Mouse (Mus musculus) hindbrain, embryonic 15.5 days (tissue): ENCODE data around the gene Vti1a. TPM values are rescaled to one million over a fixed set of nuclear protein-coding genes. Genes with fewer than 3 reads are reported as not detected.
A peak's percentile ranks its signal among the peaks of the same experiment; 100 is the strongest.

ENCODE experiments used
- ATAC-seq: fragments of 200-750 bp; cut with Nextera tagmentation; 2 replicates; pipeline ENCODE4 v1.8.0; 2017; ENCODE audit warnings: low read depth, moderate number of reproducible peaks, moderate TSS enrichment; ENCODE audit not compliant: low FRiP score
- H3K27ac ChIP-seq: fragments of 300-500 bp; sonication (generic); replicated peaks from 2 replicates; pipeline ENCODE4 v1.5.1; 2015; ENCODE audit warnings: mild to moderate bottlenecking, inconsistent platforms
- H3K27me3 ChIP-seq: fragments of 300-500 bp; sonication (generic); 2 replicates; pipeline ENCODE4 v1.6.1; 2015; ENCODE audit warnings: control low read depth, inconsistent platforms
- H3K36me3 ChIP-seq: fragments of 300-500 bp; sonication (generic); 2 replicates; pipeline ENCODE4 v1.6.1; 2015; ENCODE audit warnings: control low read depth, inconsistent platforms
- H3K4me1 ChIP-seq: fragments of 300-500 bp; sonication (generic); replicated peaks from 2 replicates; pipeline ENCODE4 v1.6.1; 2015; ENCODE audit warnings: control low read depth, inconsistent platforms
- H3K4me2 ChIP-seq: fragments of 300-500 bp; sonication (generic); 2 replicates; pipeline ENCODE4 v1.6.1; 2015; ENCODE audit warnings: moderate library complexity, mild to moderate bottlenecking, inconsistent platforms
- H3K4me3 ChIP-seq: fragments of 300-500 bp; sonication (generic); 2 replicates; pipeline ENCODE4 v1.5.1; 2015; ENCODE audit warnings: mild to moderate bottlenecking, inconsistent platforms
- H3K9ac ChIP-seq: fragments of 300-500 bp; sonication (generic); 2 replicates; pipeline ENCODE4 v1.6.1; 2015; ENCODE audit warnings: inconsistent platforms
- H3K9me3 ChIP-seq: fragments of 300-500 bp; sonication (generic); 2 replicates; pipeline ENCODE4 v1.6.1; 2016; ENCODE audit warnings: control low read depth, inconsistent platforms
- WGBS: fragments of 180-500 bp; shearing (Covaris S2); methylation state at CpG from one replicate; pipeline ENCODE4 v1.1.7; 2015; 5-methylcytosine and 5-hydroxymethylcytosine counted together
- polyA plus RNA-seq: library from polyadenylated mRNA; unstranded; fragments of >200 nt; fragmentation: Nextera tagmentation; extraction: Ambion mirVana; gene quantifications from 2 replicates; pipeline ENCODE4 v1.2.1, GENCODE M21; 2015

The Vti1a gene
- polyA plus RNA-seq, 1 experiment from 2014 or later = 35.6 TPM

GRCm38 (mm10) chr19:55508965-55509364, 192.9 kb downstream of the Vti1a start:
- no peaks in the 10 kb centered on the region for H3K9me3 ChIP-seq
- no peaks in the 10 kb centered on the region for H3K36me3 ChIP-seq
- H3K4me1 ChIP-seq = no peaks in the 10 kb centered on the region
- H3K9ac ChIP-seq = no peak overlapping the region
- H3K4me2 ChIP-seq = no peak overlapping the region
- 84% methylated on average over 5 of the region's 5 CpGs for WGBS
- H3K4me3 ChIP-seq = no peak overlapping the region
- no peaks in the 10 kb centered on the region for H3K27me3 ChIP-seq
- H3K27ac ChIP-seq = no peak overlapping the region
- no peak for ATAC-seq

- Histone ChIP-seq H3K4me3 (no peak overlapping the region), H3K9me3 (no peaks in the 10 kb centered on the region), H3K36me3 (no peaks in the 10 kb centered on the region), H3K4me2 (no peak overlapping the region), H3K4me1 (no peaks in the 10 kb centered on the region), H3K27ac (no peak overlapping the region), H3K27me3 (no peaks in the 10 kb centered on the region), H3K9ac (no peak overlapping the region)
- 95% methylated on average over 8 of the region's 8 CpGs for WGBS
- no peak for ATAC-seq
Measured at GRCm38 (mm10) chr19:55509618-55510017, 193.5 kb downstream of the Vti1a start.

- H3K9ac ChIP-seq = no peak overlapping the region
- H3K27me3 ChIP-seq = no peaks in the 10 kb centered on the region
- no peak overlapping the region for H3K4me3 ChIP-seq
- no peak overlapping the region for H3K4me2 ChIP-seq
- ATAC-seq = no peak
- WGBS = 92% methylated on average over 4 of the region's 4 CpGs
- no peak overlapping the region for H3K27ac ChIP-seq
- H3K36me3 ChIP-seq = no peaks in the 10 kb centered on the region
- no peaks in the 10 kb centered on the region for H3K9me3 ChIP-seq
- no peaks in the 10 kb centered on the region for H3K4me1 ChIP-seq
Measured at GRCm38 (mm10) chr19:55513941-55514340, 197.8 kb downstream of the Vti1a start.

- Histone ChIP-seq H3K9ac (no peak overlapping the region), H3K4me3 (no peak overlapping the region), H3K27ac (no peak overlapping the region), H3K4me2 (no peak overlapping the region), H3K36me3 (no peaks in the 10 kb centered on the region), H3K4me1 (no peaks in the 10 kb centered on the region), H3K9me3 (no peaks in the 10 kb centered on the region), H3K27me3 (no peaks in the 10 kb centered on the region)
- ATAC-seq = no peak
- 82% methylated on average over 2 of the region's 2 CpGs for WGBS
Measured at GRCm38 (mm10) chr19:55520236-55520635, 204.1 kb downstream of the Vti1a start.

GRCm38 (mm10) chr19:55523340-55523739, 207.2 kb downstream of the Vti1a start:
- Histone ChIP-seq H3K36me3 (no peaks in the 10 kb centered on the region), H3K27me3 (no peaks in the 10 kb centered on the region), H3K9ac (no peak overlapping the region), H3K4me2 (no peak overlapping the region), H3K27ac (no peak overlapping the region), H3K9me3 (no peaks in the 10 kb centered on the region), H3K4me1 (no peaks in the 10 kb centered on the region), H3K4me3 (no peak overlapping the region)
- 85% methylated on average over 9 of the region's 9 CpGs for WGBS
- ATAC-seq = no peak

- no peak overlapping the region for H3K4me3 ChIP-seq
- no peaks in the 10 kb centered on the region for H3K36me3 ChIP-seq
- no peak overlapping the region for H3K27ac ChIP-seq
- H3K4me1 ChIP-seq = no peaks in the 10 kb centered on the region
- 93% methylated on average over 7 of the region's 7 CpGs for WGBS
- no peak overlapping the region for H3K9ac ChIP-seq
- no peak for ATAC-seq
- H3K27me3 ChIP-seq = no peaks in the 10 kb centered on the region
- H3K4me2 ChIP-seq = no peak overlapping the region
- no peaks in the 10 kb centered on the region for H3K9me3 ChIP-seq
Measured at GRCm38 (mm10) chr19:55524385-55524784, 208.3 kb downstream of the Vti1a start.

- no peak overlapping the region for H3K4me2 ChIP-seq
- ATAC-seq = no peak
- 70% methylated on average over 3 of the region's 3 CpGs for WGBS
Measured at GRCm38 (mm10) chr19:55525056-55525455, 209.0 kb downstream of the Vti1a start.

GRCm38 (mm10) chr19:55526717-55527235, 210.7 kb downstream of the Vti1a start:
- no peak for ATAC-seq
- H3K9me3 ChIP-seq = no peaks in the 10 kb centered on the region
- no peak overlapping the region for H3K9ac ChIP-seq
- 48% methylated on average over 2 of the region's 2 CpGs for WGBS
- no peak overlapping the region for H3K4me3 ChIP-seq
- no peak overlapping the region for H3K4me2 ChIP-seq
- H3K36me3 ChIP-seq = no peaks in the 10 kb centered on the region
- H3K27me3 ChIP-seq = no peaks in the 10 kb centered on the region
- H3K27ac ChIP-seq = no peak overlapping the region
- H3K4me1 ChIP-seq = no peaks in the 10 kb centered on the region

More at GRCm38 (mm10) chr19:55525056-55525455, 209.0 kb downstream of the Vti1a start:
- Histone ChIP-seq H3K4me3 (no peak overlapping the region), H3K36me3 (no peaks in the 10 kb centered on the region), H3K4me1 (no peaks in the 10 kb centered on the region), H3K27ac (no peak overlapping the region), H3K9me3 (no peaks in the 10 kb centered on the region), H3K9ac (no peak overlapping the region), H3K27me3 (no peaks in the 10 kb centered on the region)

- Histone ChIP-seq H3K9ac (no peak overlapping the region), H3K9me3 (no peaks in the 10 kb centered on the region), H3K27ac (no peak overlapping the region), H3K27me3 (no peaks in the 10 kb centered on the region), H3K4me3 (no peak overlapping the region), H3K4me1 (no peaks in the 10 kb centered on the region), H3K4me2 (no peak overlapping the region), H3K36me3 (no peaks in the 10 kb centered on the region)
- 89% methylated on average over 3 of the region's 3 CpGs for WGBS
- ATAC-seq = no peak
Measured at GRCm38 (mm10) chr19:55530041-55530440, 213.9 kb downstream of the Vti1a start.

GRCm38 (mm10) chr19:55532681-55533080, 216.6 kb downstream of the Vti1a start:
- 92% methylated on average over 3 of the region's 3 CpGs for WGBS
- ATAC-seq = no peak
- no peak overlapping the region for H3K9ac ChIP-seq

GRCm38 (mm10) chr19:55536273-55536937, 220.3 kb downstream of the Vti1a start:
- Histone ChIP-seq H3K4me1 (no peaks in the 10 kb centered on the region), H3K9ac (no peak overlapping the region), H3K4me2 (no peak overlapping the region), H3K27ac (no peak overlapping the region), H3K27me3 (0 out of 2 replicates have a peak, but pooled peaks cover 4% of the 10 kb centered on the region), H3K36me3 (no peaks in the 10 kb centered on the region), H3K4me3 (no peak overlapping the region), H3K9me3 (no peaks in the 10 kb centered on the region)
- no peak for ATAC-seq
- 85% methylated on average over 7 of the region's 7 CpGs for WGBS

More at GRCm38 (mm10) chr19:55532681-55533080, 216.6 kb downstream of the Vti1a start:
- H3K27ac ChIP-seq = no peak overlapping the region
- H3K4me3 ChIP-seq = no peak overlapping the region
- no peaks in the 10 kb centered on the region for H3K36me3 ChIP-seq
- no peaks in the 10 kb centered on the region for H3K27me3 ChIP-seq
- no peaks in the 10 kb centered on the region for H3K9me3 ChIP-seq
- no peak overlapping the region for H3K4me2 ChIP-seq
- H3K4me1 ChIP-seq = no peaks in the 10 kb centered on the region

GRCm38 (mm10) chr19:55537691-55538090, 221.6 kb downstream of the Vti1a start:
- Histone ChIP-seq H3K36me3 (no peaks in the 10 kb centered on the region), H3K27me3 (0 out of 2 replicates have a peak, but pooled peaks cover 5% of the 10 kb centered on the region), H3K4me3 (no peak overlapping the region), H3K27ac (no peak overlapping the region), H3K4me1 (no peaks in the 10 kb centered on the region), H3K4me2 (no peak overlapping the region), H3K9me3 (no peaks in the 10 kb centered on the region), H3K9ac (no peak overlapping the region)
- ATAC-seq = peak; percentile 65; the same call in 1 of the 2 replicates
- 32% methylated on average over 6 of the region's 6 CpGs for WGBS
